Mouse (Mus musculus) fat pad, adult 2 months (tissue): ENCODE data around the gene Gnat2.

ENCODE experiments used
- DNase-seq: peaks from one replicate; pipeline ENCODE4 v3.0.0-alpha.2; 2011; ENCODE audit warnings: low read depth, low spot score; ENCODE audit errors: extremely low read depth

Gene Gnat2

GRCm38 (mm10) chr3:108084767-108085270 is 7.8 kb upstream of the Gnat2 start:
- DNase-seq: no peak

DNA sequence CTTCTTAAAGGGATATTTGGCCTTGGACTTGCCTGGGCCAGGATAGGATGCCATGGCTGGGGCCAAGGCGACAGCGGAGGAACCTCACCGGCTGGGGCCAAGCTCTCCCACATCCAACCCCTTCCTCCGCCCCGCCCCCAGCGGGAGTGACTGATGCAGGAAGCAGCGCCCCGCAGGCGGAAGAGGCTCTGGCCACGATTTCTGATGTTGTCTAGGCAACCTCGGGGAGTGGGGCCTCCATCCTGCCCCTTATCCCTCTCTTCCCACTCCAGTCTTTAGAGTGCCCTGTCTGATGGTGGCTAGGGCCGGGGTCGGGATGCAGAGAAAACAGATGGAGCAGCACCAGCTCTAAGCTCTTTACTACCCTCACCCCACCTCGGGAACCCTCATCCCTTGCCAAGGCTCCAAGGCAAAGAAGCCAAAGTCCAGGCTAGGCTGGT is 7.3 kb upstream of the Gnat2 start:
- no peak for DNase-seq

DNA sequence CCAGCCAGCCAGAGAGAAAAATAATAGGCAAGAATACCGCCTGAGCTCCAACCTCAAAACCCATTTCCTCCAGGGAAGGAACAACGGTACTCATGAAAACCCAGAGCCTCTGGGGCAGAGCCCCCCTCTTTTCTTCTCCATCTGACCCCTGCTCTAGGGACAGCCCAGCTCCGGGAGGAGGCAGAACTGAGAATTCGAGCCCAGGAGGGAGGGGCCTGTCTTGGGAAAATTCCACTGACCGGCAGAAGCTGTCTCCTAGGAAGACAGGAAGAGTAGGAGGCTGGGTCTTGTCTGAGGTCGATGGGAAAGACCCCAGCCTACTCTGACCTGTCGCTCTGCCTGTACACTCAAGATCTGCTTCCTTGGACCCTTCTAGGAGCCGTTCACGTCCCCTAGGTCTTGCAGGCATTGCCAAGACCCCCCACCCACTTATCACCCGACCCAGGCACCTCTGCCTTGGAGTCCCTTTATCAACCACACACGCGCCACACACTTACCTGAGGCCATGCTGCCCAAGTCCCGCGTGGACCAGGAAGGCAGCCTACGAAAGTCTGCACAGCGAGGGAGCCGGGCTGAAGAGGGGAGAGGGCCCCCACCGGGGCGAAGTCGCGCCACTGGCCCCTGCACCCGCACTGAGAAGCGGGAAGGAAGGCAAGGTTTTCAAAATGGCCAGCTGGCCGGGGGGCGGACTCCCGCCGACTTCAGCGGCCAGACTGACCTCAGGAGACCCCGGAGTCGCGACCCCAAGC is 6.7 kb upstream of the Gnat2 start:
- no peak for DNase-seq

GRCm38 (mm10) chr3:108086470-108086979 is 6.1 kb upstream of the Gnat2 start, which contains the start of gene Ampd2:
Gene Ampd2, minus strand, starts transcription at chr3:108086651.
- peak; percentile 61 for DNase-seq

DNA sequence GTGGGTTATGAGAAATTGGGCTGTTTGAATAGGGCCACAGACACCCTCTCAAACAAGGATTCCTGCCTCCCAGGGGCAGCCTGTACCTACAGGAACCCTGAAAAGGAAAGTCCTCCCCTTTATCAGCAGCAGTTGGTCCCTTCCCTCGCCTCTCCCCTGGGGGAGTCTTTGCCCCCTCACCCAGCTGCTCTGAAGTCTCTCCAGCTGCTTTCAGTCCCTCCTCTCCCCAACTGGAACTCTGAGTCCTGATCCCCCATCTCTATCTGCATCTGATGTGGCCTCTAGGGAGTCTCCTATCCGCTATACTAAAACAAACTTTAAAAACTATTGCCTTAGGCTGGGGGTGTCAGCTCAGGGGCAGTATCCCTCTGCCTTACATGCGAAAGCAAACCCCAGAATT is 5.3 kb upstream of the Gnat2 start:
- DNase-seq: no peak

GRCm38 (mm10) chr3:108088842-108089380 is 3.7 kb upstream of the Gnat2 start:
- DNase-seq: no peak

DNA sequence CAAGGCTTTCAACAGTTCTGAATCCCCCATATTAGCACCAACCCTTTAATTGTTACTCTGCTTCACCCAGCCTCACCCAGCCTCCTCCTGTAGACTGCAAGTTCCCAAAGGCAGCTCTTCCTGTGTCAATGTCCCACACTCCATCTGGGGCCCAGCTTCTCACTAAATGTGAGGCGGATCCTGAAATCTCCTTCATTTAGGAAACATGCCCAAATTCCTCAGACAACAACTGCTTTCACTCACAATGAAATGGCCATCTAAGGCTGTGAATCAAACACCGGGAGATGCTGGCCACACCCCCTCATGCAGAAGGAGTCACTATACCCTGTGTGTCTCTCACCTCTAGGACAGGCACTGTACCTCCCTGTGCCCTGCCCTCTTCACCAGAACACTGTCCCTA is 2.7 kb upstream of the Gnat2 start:
- no peak for DNase-seq

- no peak for DNase-seq
These were observed 2.0 kb upstream of the Gnat2 start for GRCm38 (mm10) chr3:108090561-108090960.

DNA sequence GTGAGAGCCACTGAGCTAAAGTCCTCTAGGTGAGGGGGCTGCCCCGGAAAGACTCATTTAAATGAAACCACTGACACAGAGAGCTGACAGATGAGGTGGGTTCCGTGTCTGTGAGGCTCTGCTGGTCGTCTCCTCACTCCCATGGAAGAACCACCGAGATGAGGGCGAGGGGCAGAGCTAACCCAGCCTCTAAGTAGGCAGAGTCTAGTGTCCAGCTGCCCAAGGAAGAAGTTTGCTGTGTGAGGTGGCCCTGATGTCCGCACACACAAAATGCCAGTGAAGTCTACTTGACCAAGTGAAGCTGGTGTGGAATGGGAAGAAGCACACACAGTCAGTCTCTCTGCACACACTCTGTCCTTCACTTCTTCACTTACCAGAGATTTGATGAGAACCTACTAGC is 559 bp upstream of the Gnat2 start:
- DNase-seq: no peak

- DNase-seq: no peak
These were observed 717 bp downstream of the Gnat2 start for GRCm38 (mm10) chr3:108093306-108093705.

DNA sequence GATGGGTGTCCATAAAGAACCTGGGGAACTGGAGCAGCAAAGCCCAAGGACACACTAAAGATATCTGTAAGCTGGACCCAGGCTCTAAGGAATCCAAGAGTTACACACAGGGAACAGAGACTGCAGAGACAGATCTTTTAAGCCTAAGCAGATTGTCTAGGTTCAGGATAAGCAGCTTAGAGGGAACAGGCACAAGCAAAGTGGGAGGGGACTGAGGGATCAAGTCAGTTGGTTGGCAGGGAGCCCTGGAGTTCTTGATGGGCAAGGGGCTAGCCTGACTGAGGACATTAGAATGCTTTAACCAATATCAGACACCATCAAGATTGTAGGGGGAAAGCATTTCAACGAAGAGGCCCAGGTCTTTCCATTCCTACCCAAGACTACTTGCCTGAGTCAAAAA is 1.6 kb downstream of the Gnat2 start:
- DNase-seq: no peak

DNA sequence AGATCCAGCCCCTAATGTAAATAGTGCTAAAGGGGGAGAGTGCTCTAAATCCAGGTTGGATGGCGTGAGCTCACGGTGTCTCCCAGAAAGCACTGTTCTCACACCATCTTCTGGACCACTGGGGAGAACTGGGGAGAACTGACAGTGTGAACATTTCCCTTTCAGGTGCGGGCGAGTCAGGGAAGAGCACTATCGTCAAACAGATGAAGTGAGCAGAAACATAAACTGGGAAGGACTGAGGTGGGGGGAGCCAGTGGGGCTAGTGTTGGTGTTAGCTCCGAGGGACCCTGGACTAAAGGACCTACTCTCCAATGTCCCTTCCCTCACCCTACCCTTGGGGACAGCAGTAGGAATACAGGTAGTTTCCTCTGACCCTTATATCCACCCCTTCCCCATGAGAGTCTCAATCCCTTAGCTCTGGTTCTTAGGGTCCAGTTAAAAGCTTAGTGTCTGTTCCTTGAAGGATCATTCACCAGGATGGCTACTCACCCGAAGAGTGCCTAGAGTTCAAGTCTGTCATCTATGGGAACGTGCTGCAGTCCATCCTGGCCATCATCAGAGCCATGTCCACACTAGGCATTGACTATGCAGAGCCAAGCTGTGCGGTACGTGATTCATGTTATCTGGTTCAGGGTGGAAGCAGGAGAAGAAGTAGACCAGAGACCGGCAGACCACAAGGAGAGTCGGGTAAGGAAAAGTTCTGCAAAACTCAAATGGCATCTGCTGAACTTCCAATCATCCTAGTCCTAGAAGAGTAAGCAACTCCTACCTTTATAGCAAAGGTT is 2.6 kb downstream of the Gnat2 start:
- DNase-seq: no peak

DNA sequence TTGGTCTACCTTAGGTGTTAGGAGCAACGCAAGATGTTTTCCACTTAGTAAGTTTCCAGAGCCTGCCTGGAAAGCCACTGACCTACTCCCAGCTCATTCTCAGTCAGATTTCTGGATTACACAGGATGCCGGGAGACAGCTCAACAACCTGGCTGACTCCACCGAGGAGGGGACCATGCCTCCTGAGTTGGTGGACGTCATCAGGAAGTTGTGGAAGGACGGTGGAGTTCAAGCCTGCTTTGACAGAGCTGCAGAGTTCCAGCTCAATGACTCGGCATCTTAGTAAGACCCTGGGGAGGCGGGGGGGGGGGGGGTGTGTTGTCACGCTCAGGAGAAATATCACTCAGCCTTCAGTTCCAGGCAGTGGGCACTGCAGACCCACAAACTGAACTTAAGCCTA is 3.6 kb downstream of the Gnat2 start:
- DNase-seq: no peak

GRCm38 (mm10) chr3:108096726-108097125 is 4.1 kb downstream of the Gnat2 start:
- no peak for DNase-seq

- DNase-seq: no peak
These were observed 5.1 kb downstream of the Gnat2 start for GRCm38 (mm10) chr3:108097656-108098055.

- DNase-seq: no peak
These were observed 5.7 kb downstream of the Gnat2 start for GRCm38 (mm10) chr3:108098316-108098715.

GRCm38 (mm10) chr3:108101594-108101993 is 9.0 kb downstream of the Gnat2 start:
- DNase-seq: no peak

DNA sequence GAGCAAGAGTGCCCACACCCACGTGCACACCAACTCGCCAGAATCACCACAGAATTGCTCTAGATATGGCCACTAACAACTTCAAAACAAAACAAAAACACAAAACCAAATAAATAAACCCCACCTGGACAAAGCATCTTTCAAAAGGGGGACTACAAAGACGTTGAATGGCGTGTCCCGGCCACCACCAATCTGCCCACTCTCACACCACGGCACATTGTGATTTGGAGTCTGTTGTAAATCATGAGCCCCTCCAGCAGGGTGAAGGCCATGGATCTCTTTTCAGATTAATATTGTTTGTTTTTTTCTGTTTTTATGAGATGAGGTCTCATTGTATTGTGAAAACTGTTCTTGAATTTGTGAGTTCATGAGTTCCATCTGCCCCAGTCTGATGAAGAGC is 9.5 kb downstream of the Gnat2 start:
- no peak for DNase-seq

- no peak for DNase-seq
These were observed 12.7 kb downstream of the Gnat2 start for GRCm38 (mm10) chr3:108105281-108105680.

GRCm38 (mm10) chr3:108111320-108111719 is 18.7 kb downstream of the Gnat2 start:
- no peak for DNase-seq

DNA sequence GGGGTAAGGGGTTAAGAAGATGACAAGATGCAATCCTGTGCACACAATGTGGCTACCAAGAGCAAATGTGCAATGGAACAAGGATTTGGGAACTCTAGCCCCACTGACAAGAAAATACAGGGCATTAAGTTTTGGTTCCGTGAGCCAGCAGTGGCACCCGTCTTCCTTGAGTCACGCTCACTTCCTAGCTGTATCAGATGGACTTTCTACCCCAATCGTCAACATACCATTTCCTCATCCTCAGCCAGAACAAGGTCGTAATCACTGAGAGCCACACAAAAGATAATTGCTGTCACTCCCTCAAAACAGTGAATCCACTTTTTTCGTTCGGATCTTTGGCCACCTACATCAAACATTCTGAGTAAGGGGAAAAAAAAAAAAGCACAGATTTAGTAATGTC is 19.7 kb downstream of the Gnat2 start:
- no peak for DNase-seq

GRCm38 (mm10) chr3:108112666-108113065 is 20.1 kb downstream of the Gnat2 start:
- DNase-seq: no peak
